Mouse (Mus musculus): Measurements from ENCODE around the gene Dip2a.

The Dip2a gene

DNA sequence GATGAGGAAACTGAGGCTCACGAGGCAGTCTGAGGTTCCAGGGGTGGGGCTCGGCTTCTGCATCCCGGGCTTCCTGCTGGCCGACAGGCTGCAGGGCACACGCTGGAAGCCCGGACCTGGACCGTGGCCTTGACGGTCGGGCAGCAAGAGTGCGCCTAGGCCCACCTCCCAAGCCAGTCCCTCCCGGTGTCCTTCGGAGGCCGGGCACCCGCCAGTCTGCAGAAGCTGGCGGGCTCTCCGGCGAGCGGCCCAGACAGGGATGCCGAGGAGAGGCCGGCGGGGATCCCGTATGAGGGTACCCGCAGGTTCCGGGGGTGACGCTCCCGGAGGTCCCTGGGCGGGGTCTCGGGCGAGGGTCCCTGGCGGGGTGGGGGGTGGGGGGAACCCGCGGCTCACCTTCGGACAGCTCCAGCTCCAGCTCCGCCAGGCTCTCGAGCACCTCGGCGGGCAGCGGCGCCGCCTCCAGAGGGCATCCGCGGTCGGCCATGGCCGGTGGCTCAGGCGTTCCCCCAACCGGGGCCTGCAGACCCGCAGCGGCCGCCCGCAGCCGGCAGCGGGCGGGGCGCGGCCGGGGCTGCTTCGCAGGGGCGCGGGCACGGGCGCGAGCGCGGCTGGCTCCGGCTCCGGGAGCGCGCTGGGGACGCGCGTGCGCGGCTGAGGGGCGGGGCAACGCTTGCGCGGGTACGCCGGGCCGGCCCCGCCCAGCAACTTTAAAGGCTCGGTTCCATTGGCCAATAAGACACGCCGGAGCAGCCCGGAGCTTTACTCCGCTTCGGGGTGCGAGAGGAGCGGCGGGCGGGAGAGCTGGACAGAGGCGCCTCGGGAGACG lies at the start of gene Dip2a:
Gene Dip2a (minus strand): TSS at position 581 of the 829 bp plus-strand sequence.
- peak; percentile 99 for DNase-seq

DNA sequence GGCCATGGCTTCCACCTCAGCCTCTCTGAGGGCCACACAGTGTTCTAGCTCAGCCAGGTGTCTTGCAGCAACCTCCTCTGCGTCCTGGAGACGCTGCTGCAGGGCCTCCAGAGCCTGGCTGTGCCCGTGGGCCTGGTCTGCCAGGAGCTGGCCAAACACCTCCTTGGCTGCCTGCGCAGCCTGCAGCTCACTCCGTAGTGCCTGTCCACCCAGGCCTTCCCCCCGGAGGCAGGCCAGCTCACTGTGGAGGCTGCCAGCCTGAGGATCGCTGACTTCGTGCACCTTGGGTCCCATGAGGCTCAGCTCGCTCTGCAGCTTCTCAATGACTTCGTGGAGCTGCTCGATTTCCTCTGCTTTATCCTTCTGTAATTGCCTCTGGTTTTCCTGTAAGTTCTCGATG lies 47.5 kb upstream of the Dip2a start:
- DNase-seq = no peak

DNA sequence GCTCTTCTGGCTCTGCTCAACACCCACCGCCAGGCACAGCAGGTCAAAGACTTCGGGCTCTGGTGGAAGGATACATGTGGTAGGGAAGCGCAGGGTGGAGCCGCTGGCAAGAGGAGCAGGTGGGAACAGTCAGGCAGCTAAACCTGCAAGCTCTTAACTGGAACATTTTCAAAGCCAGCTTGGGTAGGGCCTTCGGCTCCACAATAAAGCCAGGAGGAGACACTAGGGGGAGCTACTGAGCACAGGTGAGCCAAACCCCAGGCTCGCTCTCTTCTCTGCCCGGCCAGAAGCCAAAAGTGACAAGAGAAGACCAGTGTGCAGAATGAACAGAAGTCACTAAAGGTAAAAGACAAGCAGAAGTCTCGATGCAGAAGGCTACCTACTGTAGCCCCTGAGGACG lies 46.7 kb upstream of the Dip2a start:
- peak; percentile 72 for DNase-seq

DNA sequence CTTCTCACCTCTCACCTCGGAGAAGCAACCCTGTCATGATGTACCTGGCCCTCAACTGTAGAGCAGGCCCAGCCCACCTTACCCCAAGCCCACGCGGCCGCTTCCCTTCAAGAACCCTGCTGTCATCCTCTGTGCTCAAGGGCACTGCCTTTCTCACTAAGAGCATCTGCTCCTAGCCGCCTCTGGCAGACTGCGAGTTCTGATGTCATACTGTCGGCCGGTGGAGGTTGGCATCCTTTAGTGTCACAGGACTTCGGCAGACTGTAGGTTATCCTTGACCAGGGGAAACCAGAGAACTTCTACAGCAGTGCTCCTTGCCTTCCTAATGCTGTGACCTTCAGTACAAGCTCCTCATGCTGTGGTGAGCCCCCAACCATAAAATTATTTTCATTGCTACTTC lies 46.1 kb upstream of the Dip2a start:
- DNase-seq = no peak

DNA sequence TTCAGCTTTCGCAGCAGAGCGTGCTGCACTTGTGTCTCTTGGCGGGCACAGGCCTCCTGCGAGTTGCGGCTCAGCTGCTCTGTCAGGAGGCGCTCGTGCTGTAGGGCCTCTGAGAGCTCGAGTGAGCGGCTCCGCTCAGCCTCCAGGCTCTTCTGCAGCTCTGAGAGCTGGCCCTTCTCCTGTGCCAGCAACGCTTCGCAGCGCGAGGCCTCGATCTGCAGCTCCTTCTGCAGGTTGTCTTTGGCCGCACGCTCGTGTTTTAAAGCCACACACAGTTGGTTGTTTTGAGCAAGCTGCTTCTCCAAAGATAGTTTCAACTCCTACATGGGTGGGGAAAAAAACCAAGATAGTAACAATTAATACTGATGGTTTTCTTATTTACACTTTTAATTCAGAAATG lies 29.9 kb upstream of the Dip2a start:
- no peak for DNase-seq

DNA sequence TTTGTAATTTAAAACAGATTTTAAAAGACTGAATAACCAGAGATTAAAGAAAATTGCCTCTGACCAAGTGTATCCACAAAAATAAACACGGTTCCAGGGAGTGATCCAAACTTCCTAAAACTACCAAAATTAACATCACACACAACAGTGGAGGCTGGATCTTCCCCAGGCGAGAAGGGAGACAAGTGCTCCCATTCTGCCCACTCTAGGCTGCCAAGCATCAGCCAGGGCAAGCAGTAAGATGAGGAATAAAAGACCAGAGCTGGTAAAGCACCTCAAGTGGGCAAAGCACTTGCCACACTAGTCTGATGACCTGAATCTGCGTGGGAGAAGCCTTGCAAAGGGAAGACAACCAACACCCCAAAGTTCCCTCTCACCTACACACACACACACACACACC lies 26.6 kb upstream of the Dip2a start:
- DNase-seq = no peak

DNA sequence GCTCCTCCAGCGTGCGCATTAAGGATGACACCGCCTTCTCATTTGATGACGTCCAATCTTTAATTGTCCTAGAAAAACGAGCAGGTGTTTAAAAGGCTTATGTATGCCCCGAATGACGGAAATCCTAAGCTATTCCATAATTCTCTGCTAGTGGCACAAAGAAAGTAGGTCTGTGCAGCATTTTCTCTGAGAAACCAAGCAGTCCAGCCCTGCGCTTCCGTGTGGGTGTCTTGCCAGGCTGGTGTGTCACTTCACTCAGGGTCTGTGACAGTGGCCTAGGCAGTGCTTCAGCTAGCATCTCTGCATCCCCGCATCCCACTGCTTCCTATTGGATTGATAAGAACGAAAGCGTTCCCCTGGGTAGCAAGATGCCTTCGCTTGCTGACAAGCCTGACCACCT lies 23.7 kb upstream of the Dip2a start:
- no peak for DNase-seq

DNA sequence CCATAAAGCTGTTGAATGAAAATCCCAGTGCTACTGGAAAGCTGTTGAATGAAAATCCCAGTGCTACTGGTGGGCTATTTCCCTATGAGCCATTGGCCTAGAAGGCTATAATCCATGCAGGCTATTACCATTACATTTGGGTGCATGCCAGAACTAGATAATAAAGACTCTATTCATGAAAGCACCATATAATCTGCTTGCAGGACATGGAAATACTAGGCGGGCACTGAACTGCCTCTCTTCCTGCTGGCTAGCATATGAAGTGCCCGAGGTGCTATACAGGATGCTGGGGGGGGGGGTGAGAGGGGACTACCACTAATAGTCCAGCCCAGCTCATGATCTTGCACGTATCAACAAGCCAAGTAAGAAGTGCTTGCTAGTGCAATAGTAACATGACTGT lies 18.1 kb upstream of the Dip2a start:
- DNase-seq = no peak

DNA sequence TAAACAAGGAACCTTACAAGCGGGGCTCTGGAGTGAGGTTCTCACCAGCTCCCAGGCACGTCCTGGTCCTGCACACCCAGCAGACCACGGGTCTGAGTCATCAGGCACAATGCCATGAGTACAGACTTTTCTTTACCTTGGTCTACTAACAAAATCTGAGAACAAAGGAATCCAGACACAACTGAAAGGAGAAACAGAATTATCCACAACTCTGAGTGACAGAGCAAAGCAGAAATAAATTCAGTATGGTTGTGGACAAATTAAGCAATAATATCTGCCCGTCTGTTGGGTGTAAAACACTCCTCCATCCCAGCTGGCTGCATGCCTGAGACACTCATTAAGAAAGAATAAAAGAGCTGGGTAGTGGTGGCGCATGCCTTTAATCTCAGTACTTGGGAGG lies 13.4 kb upstream of the Dip2a start:
- no peak for DNase-seq

DNA sequence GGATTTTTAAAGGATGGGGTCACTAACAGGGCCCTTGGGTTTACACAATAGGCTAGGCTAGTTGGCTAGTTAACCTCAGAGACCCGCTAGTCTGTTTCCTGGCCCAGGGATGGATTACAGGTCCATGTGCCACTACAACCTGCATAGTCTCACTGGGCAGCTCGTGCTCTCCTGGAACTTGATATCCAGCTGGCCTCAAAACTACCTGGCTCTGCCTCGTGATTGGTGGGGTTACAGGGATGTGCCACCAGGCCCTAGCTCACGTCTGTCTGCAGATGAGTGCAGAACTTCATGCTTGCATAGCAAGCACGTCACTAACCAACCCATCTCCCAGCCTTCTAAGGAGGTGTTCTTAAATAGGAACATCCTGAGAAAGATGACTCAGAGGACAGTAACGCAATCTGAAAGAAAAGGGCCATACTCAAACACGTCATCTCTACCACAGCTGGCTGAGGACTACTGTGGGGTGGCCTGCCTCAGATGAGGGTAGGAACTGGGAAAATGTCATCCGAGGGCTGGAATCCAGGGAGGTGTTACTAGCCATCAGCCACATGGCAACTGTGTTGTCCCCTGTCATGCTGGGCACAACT lies 12.3 kb upstream of the Dip2a start:
- DNase-seq = no peak

DNA sequence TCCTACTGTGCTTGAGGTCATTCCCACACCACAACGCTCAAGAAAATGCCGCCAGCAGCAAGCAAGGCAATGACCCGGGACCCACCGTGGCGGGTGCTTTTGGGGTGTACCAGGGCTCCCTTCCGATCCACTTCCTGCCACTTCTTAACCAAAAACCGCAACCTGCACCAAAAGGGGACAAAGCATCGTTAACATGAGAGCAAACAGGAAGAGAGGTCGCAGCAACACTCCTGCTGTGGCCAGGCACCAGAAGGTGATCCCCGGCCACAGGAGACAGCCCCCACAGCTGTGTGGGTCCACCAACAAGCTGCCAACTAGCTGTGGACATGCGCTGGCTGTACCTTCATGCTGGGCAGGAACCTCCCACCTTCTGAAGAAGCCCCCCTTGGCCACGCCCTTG lies 9.9 kb upstream of the Dip2a start:
- DNase-seq = peak; percentile 59

DNA sequence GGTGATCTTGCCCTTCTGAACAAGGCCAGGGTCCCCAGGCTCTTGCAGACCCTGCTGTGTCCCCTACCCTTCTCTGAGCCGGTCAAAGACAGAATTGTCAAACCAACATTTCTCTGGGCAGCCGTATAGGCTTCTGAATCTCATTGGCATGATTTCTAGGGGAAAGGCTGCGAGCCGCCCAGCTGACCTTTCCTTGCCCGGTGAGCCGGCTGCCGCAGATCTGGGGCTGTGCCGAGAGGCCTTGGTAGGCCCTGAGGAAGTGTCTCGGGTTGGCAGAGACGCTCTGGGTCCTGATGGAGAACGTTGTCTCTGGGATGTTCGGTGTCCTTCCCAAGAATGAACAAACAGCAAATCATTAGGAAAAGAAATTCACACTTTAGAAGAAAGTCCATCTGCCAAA lies 8.9 kb upstream of the Dip2a start:
- no peak for DNase-seq

DNA sequence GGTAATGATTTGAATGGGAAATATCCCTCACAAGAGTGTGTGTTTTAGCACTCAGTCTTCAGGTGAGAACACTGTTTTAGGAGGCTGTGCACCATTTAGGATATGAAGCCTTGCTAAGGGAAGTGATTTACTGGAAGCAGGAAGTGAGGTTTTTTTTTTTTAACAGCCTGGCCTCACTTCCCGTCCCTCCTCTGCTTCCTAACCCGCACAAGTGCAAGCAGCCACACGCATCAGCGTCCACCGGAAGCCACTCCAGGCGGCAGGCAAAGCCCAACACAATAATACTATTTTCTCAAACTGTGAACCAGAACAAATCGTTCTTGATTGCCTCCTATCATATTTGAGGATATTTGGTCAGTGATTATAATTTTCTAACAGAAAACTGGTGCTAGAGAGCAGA lies 6.9 kb upstream of the Dip2a start:
- no peak for DNase-seq

DNA sequence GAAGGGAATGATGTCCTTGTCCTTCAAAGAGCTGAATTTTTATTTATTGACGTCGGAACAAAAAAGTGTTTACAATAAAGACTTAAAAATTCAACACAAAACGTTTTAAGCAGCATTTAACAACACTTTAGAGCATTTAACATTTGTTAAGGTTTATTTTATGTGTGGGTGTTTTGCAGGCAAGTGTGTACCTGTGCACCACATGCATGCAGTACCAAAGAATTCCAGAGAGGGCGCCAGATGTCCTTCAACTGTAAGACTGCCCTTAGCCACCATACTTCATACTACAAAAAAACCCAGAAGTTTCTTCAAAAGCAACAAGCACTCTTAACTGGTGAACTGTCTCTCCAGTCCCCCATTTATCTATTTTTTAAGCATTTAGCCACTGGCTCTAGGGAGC lies 1.5 kb upstream of the Dip2a start:
- DNase-seq = peak; percentile 87

DNA sequence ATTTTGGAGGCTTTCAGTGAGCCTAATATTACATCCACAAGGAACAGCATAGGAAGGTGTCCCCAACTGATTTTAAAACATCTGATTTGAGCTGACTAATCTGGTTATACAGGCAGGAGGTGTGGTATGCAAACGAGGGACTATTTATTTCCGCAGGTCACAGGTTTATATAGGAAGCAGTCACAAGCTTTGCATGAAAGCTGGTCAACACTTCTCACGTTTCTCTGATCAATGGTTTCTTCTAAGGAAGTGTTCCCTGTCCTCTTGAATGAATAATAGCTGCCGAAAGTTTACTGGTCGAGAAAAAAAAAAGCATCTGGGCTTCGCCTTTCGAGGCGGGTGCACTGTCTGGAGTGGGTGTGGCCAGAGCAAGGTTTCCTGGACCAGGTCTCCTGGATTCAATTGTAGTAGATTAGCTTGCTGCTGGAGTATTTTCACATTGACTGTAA lies 976 bp upstream of the Dip2a start:
- peak; percentile 19 for DNase-seq

DNA sequence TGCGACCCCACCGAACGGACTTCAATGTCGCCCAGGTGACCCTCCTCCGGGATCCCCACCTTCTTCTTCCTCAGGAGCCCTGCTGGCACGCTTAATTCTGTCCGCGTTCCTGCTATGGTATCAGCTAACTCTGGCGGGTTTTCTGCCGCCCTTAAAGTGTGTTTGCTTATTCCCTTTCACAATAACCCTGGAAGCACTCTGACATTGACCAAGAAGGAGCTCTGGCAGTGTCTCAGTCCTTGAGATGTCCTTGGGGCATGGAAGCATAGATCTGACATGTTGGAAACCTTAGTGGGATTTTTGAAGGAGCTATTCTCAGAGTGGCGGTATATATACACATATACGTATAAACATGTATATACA lies 430 bp upstream of the Dip2a start:
- DNase-seq = no peak

DNA sequence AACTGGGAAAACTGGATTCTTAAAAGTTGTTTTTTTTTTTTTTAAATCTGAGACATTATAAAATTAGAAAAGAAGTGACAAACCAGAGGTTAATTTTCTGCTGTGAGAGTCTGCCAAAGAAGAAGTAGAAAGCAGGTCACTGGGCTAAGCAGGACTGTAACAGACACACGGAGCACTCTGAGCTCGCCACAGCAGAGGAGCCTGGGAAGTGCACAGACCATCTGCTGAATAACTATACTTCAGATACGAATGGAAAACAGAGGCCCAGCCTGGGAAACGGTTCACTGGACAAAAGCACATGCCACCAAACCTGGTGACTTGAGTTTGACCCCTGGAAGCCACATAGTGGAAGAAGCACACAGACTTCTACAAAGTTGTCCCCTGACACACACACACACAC lies 10.7 kb downstream of the Dip2a start:
- no peak for DNase-seq

DNA sequence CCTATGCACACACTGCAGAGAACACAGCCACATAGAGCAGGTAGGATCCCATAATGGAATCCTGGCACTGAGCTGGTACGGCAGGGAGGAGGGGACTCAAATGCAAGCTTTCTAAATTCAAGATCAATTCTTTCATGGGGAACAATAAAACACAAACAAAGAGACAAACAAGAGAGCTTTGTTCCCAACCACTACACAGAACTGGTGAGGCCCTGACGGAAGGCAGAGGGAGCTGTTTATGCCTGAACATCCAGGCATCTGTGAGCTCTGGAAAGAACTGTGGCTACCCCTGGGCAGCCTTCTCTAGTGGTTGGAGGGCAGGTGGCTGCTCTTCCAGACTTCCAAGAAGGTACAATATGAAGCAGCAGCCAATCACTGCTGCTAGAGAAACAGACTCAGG lies 13.1 kb downstream of the Dip2a start:
- DNase-seq = no peak

DNA sequence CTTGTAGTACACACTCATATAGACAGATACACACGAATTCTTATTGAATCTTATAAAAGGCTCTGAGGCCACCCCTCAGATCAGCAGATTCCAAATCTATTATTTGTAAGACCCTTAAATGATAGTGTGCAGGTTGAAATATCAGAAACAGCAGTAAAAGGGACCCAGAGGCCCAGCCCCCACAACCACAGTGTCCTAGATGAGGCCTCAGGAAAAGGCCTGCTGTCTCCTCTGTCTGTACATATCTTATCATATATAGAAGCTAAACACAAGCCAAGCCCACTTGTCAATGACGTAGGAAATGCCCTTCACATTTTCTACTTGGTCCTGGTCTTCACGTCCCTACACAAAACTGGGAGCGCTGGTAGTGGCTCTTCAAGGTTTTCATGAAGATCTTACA lies 16.0 kb downstream of the Dip2a start:
- DNase-seq = no peak

DNA sequence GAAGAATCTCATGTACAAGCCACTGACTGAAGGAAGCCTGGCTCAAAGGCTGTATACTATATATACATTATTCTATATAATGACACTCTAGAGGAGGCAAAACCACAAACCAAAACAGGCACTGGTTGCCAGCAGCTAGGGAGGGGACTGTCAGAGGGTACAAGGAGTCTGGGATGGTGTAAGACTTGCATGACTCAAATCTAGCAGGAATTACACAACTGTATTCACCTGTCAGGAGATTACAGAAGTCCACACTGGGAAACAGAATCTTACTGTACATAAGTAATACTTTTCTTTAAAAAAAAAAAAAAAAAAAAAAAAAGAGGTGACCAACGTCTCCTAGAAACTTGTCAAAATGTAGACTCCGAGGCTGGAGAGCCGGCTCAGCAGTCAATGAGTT lies 16.5 kb downstream of the Dip2a start:
- no peak for DNase-seq

DNA sequence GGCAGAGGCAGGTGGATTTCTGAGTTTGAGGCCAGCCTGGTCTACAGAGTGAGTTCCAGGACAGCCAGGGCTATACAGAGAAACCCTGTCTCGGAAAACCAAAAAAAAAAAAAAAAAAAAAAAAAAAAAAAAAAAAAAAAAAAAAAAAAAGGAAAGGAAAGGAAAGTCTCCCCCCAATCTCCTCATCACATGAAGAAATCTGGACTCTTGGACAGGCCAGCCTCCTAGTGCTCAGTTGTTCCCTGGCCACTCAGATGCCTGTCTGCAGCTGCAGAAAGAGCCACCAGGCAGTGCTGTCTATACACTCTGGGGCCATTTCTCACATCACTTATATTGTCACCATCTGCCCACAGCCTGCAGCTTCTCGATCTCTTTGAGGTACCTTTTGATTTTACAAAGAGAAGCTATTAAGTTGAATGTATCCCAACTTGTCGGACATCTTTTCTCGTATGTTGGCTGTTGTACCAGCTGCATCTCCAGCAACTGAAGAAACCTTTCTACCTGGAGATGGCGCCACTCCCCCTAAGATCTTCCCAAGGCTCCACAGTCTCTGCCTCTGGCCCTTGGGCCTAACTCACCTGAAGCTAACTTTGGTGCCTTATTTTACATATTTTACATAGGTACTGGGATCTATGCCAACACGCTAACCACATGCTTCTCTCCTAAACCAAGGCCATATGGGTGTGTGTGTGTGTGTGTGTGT lies 18.6 kb downstream of the Dip2a start:
- peak; percentile 67 for DNase-seq

DNA sequence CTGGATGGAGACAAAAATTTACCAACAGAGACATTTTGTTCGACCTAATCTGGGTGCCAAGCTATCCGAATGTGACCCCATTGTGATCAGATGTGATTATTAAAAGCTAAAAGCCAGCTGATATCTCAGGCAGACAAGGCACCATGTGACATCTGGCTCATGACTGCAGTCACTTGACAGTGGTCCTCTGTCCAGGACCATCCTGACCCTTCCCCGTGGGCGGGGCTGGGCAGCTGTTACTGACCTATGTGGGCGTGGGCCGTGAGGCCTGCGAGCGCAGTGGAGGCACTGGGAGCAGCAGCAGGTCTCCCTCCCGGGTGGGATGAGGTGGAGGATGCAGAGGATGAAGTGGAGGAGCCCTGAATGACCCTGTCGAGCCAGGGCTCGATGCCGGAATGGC lies 27.5 kb downstream of the Dip2a start:
- DNase-seq = no peak

DNA sequence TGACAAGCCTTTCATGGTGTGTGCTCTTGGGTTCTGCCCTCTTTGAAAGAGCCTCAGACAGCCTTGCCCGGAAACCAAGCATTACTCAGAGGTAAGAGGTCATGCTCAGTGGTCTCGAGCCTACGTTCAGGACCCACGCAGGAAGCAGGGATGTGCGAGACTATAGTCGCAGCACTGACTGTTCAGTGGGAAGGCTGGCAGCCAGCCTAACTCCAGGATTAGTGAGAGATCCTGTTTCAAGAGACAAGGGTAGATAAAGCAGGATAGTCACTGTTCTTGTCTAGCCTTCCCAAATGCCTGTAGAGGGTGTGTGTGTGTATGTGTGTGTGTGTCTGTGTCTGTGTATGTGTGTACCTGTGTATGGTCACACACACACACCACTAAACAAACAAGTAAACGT lies 28.9 kb downstream of the Dip2a start:
- DNase-seq = no peak

DNA sequence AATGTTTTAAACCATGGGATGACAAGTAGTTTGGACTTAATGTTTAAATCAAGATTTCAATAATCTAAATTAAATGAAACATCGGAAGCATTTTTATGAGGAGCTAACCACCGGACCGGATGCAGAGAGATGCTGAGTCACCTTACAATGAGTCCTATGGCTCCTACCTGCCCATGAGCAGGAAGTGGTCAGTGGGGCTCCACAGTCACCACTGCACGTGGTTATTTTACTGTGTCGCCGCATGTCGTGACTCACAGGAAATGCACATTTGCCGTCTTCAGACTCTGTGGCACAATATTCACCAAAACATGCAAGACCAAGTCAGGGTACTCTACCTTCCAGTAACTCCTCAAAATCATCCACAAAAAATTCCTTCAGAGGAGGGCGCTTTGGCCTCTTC lies 38.4 kb downstream of the Dip2a start:
- no peak for DNase-seq

Measured in thymus, postnatal 4 days (tissue).